Mouse (Mus musculus) cerebellum, adult 2 months (tissue): ENCODE results near the gene 4933428G20Rik.

ENCODE experiments used
- CTCF ChIP-seq: fragments of 200-500 bp; IDR thresholded peaks from 2 replicates; pipeline ENCODE4 v1.5.1; 2011; ENCODE audit warnings: low read depth, mild to moderate bottlenecking, control low read depth, low read length, moderate library complexity, borderline replicate concordance; ENCODE audit not compliant: insufficient read depth
- POLR2A ChIP-seq: fragments of 200-500 bp; IDR thresholded peaks from 2 replicates; pipeline ENCODE4 v1.6.1; 2011; ENCODE audit warnings: low read length, control low read depth, borderline replicate concordance; ENCODE audit not compliant: insufficient read depth

DNA sequence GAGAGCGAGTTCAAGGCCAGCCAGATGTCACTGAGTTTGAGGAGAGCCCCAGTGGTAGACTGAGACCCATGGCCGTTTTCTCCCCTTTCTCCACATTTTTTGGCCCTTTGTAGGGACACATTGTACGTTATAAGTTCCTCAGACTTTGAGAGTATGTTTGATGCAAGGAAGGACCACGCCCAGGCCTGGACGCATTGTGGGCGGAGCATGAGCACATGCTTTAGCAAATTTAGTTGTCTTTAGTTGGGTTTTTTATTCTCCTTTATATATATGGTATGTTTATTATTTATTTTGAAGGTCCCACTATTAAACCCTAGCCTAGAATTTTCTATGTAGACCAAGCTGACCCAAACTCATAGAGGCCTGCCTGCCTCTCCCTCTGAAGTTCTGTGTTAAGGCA lies 21.8 kb downstream of the 4933428G20Rik start:
- TF ChIP-seq POLR2A (no peak), CTCF (no peak)
